Mouse (Mus musculus): ENCODE results near the gene 2010111I01Rik.
A peak's percentile ranks its signal among the peaks of the same experiment; 100 is the strongest.
"Not testable (repeated sequence)": the region's sequence is repeated elsewhere in the genome, so short reads cannot be mapped to it uniquely, and the experiment has no call there.

2010111I01Rik gene

GRCm38 (mm10) chr13:63337239-63337960, 372.7 kb downstream of the 2010111I01Rik start:
- no peak for DNase-seq (ENCODE audit: low spot score in 2 of 2)

GRCm38 (mm10) chr13:63339946-63340345, 375.3 kb downstream of the 2010111I01Rik start:
- DNase-seq (ENCODE audit: low spot score in 2 of 2), result no peak

DNA sequence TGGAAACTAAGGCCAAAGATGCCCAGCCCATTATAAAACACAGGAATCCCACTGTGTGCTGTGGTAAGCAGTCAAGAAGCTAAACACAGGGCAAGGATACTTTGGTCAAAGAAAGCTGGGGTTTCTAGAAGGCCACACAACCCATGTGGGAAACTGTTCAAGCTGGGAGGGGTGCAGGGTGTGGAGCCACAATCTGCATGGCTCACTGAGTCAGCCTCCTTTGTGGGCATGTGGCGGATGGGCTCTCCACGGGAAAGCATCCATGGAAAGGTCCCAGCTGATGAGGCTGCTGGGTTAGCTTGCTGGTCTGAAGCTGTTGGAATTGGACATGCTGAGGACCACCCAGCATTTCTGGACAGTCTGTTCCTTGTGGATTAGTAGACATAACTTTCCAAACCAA, 378.1 kb downstream of the 2010111I01Rik start:
- DNase-seq (ENCODE audit: low spot score in 2 of 2), result no peak

GRCm38 (mm10) chr13:63344481-63344880, 379.8 kb downstream of the 2010111I01Rik start:
- no peak for DNase-seq (ENCODE audit: low spot score in 2 of 2)

DNA sequence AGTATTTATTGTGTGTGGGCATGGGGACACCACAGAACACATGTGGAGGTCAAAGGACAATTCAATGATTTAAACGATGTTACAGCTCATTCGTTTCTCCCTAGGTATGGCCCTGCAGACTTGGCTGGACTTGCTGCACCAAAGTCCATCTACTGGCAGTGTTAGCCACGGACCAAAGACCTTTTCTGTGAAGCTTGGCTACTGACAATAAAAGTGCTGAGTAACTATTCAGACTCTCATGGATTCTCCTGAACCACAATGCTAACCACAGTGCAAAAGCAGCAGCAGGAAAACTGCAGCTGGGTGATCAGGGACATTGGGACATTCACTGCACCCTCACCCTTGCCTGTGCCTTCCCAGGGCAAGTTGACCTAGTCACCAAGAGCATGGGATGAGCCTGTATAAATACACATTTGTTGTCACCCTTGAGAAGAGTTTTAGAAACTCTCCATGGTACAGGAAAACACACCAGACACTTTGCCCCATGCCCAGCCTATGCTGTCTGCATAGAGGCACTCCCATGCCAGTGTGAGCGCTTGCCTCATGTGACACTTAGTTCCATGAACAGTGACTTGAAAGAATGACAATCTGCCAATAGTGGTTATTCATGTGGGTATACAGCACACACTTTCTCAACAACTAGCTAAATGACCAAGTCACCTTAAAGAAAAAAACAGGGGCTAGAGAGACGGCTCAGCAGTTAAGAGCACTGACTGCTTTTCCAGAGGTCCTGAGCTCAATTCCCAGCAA, 381.0 kb downstream of the 2010111I01Rik start:
- no peak for DNase-seq (ENCODE audit: low spot score in 2 of 2)

DNA sequence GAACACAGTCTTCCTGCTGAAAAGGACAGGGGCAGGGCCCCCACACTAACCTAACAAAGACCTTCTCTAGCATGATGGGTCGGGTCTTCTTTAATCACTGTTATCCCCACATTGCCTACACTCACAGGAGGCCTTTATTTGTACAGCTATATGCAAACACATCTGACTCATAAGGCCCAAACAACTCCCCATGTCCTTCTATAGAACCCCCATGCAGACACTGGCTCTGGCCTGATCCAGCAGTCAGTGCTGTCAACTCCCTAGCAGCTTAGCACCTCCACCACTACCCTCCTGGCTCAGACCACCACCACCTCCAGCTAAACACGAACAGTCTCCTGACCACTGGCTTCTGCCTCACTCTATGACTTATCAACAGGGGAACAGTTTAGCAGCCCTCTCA, 382.9 kb downstream of the 2010111I01Rik start:
- no peak for DNase-seq (ENCODE audit: low spot score in 2 of 2)

DNA sequence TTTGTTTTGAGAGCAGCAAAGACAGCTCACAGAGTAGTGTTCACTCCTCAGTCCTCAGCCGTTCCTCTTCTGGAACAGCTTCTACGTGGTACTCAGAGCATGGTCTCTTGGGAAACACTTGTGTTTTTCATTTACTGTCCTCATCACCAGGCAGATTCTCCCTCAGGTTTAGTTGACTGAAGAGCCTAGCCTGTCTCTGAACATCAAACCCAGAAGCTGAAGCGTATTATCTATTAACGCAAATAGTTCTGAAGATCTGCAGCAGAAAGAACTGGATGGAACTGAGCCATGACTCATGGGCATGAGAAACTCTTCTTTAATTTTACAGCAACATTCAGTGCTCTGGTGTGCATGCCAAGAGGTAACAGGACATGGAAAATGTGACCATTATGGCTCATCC, 385.4 kb downstream of the 2010111I01Rik start:
- no peak for DNase-seq (ENCODE audit: low spot score in 2 of 2)

DNA sequence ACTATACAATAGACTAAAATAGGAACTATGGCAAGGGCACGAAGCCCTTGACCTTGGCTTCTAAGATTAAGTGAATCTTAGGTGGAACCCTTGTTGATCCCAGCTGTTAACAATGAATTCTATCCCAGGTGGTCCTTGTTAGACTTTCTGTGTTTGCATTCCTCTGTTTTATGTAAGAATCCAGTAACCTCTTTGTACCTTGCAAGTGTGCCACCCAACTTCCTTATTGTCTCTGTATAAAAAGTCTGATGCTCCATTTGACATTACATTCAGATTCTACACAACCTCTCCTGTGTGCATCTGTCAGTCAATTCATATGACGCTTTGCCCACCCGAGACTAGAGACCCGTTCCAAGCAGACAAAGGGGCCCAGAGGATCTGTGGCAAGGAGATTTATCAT, 388.6 kb downstream of the 2010111I01Rik start:
- not testable (repeated sequence) for DNase-seq (ENCODE audit: low spot score in 2 of 2)

DNA sequence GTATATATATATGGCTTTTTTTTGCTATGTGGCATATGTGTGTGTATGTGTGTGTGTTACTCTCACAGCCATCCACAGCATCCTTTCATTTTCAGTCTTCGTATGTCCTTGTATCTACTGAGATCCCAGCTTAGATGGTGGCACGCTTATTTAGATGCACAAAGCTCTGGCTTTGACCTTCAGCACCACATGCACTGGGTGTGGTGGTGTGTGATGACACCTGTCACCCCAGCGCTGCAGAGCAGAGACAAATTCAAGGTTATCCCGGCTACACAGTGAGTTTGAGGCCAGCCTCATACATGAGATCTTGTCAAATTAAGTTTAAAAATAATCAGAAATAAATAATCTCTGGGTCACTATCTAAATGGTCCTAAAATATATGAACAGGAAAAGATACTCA, 391.4 kb downstream of the 2010111I01Rik start:
- DNase-seq (ENCODE audit: low spot score in 2 of 2), result no peak

DNA sequence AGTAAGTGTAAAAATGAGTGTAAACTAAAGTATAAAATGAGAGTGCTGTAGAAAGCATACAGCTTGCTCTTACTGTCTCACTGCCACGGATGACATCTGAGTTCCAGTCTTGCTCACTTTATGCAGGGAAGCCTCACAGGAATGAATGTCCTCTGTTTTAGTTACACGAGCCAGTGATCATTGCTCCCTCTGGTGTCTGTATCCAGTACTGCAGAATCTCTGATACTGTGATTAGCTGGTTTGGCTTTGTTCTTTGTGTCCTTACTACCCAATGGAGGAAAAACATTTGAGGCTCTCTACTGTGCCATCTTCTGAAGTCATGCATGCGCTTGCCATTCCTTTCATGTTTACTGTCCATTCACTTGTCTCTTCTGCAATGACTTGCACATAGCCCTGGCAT, 391.9 kb downstream of the 2010111I01Rik start:
- DNase-seq (ENCODE audit: low spot score in 2 of 2), result peak; percentile 26 to 45

DNA sequence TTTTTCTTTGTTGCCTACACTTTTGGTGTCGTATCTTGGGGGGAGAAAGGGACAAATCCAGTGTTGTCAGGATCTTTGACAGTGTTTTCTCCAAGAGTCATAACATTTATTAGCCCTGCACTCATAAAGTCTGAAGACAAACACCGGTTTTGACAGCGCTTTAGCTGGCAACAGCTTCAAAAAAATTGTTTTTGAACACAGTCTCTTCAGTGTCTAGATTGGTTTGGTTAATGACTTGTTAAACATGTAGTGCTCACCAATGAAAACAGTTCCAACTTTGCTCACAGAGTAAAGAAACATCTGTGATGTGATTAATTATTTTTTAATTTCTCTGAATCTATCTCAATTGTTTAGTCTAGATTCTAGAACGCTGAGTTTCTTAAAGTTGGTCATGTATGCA, 394.7 kb downstream of the 2010111I01Rik start:
- no peak for DNase-seq (ENCODE audit: low spot score in 2 of 2)

DNA sequence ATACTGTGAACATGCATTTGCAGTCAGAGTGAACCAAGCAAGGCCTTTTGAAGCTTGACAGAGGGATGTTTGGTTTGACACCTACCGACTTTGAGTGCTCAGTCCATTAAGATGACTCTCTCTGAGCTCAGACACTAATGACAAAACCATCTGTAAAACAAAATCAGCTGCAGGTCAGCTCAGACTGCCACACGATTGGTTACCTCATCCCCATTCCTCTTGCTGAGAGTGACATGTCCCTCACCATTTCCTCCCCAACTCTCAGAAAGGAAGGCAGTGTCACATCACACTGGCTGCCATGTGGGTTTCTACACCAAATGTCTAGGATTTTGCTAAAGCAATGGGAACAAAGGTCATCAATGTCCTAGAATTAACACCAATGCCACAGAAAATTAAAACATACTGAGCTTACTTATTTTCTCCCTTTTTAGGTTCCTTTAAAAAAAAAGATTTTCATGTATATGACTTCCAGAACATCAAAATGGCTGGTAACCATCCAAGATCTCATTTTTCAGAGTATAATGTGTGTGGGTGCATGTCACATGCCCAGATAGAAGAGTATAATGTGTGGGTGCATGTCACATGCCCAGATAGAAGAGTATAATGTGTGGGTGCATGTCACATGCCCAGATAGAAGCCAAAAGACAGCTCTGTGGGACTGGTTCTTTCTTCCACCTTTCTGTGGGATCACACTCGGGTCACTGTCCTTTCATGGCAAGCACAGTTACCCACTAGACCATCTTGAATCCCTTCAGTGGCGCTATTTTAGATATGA, 395.6 kb downstream of the 2010111I01Rik start:
- DNase-seq (ENCODE audit: low spot score in 2 of 2), result no peak

DNA sequence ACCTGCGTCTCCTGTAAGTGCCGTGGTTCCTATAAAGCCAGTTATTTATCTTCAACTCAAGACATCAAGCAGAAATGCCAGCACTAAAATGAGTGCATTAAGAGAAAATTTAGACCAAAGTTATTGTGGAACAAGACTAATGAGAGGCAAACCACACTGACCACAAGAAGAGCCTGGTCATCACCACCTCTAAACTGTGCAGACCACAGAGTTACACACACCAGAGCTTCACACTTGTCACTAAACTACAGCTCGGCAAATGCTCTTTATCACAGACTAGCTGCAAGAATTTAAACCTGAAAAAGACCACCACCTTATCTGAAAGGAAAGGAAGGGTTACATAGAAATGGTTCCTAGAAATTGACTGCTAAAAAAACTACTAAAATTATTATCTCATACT, 397.1 kb downstream of the 2010111I01Rik start:
- no peak for DNase-seq (ENCODE audit: low spot score in 2 of 2)

- DNase-seq (ENCODE audit: low spot score in 2 of 2), result no peak
These were observed 408.9 kb downstream of the 2010111I01Rik start for GRCm38 (mm10) chr13:63373460-63374166.

Measured in frontal cortex, postnatal 10 days (tissue).